Mouse (Mus musculus) ES-Bruce4 (cell line): ENCODE results near the gene Hrct1.

Experiments used
- CTCF ChIP-seq: IDR thresholded peaks from one replicate; pipeline ENCODE4 v1.8.1; 2011; ENCODE audit warnings: low read depth, low read length
- EP300 ChIP-seq: IDR thresholded peaks from 2 replicates; pipeline ENCODE4 v1.6.1; 2011; ENCODE audit warnings: low read depth, low read length; ENCODE audit not compliant: insufficient read depth
- POLR2A ChIP-seq: IDR thresholded peaks from one replicate; pipeline ENCODE4 v1.8.1; 2011; ENCODE audit warnings: low read length; ENCODE audit not compliant: insufficient read depth

GRCm38 (mm10) chr4:43772304-43772703 is 45.3 kb downstream of the Hrct1 start:
- TF ChIP-seq CTCF = no peak
- no peak for TF ChIP-seq POLR2A
- no peak for TF ChIP-seq EP300
